Mouse (Mus musculus): Measurements from ENCODE around the gene Pafah1b2.

Pafah1b2 gene

GRCm38 (mm10) chr9:45976884-45977283 lies 35.6 kb downstream of the Pafah1b2 start:
- no peak for DNase-seq

- no peak for DNase-seq
Observed at GRCm38 (mm10) chr9:45963577-45963976, 48.9 kb downstream of the Pafah1b2 start.

DNA sequence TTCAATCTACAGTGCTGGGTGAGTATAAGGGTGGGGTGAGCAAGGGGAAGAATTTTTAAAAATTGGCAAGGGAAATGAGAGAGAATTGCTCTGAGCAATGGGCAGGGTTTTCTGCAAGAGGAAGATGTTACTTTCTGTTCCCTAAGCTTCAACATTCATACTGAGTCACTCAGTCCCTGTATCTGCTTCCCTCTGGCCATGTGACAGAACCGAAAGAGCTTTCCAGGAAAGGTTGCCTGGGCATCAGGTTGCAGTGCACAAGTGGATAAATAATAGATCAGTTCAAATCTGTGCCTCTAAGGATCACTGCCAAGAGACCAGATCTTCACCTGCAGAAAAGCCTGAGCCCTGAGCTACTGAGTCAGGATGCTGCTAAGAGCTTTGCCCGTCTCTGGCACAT lies 50.6 kb downstream of the Pafah1b2 start:
- DNase-seq: no peak

- DNase-seq: no peak
Observed at GRCm38 (mm10) chr9:45959661-45960060, 52.8 kb downstream of the Pafah1b2 start.

- no peak for DNase-seq
Observed at GRCm38 (mm10) chr9:45958851-45959250, 53.6 kb downstream of the Pafah1b2 start.

- no peak for DNase-seq
Observed at GRCm38 (mm10) chr9:45958023-45958670, 54.3 kb downstream of the Pafah1b2 start.

DNA sequence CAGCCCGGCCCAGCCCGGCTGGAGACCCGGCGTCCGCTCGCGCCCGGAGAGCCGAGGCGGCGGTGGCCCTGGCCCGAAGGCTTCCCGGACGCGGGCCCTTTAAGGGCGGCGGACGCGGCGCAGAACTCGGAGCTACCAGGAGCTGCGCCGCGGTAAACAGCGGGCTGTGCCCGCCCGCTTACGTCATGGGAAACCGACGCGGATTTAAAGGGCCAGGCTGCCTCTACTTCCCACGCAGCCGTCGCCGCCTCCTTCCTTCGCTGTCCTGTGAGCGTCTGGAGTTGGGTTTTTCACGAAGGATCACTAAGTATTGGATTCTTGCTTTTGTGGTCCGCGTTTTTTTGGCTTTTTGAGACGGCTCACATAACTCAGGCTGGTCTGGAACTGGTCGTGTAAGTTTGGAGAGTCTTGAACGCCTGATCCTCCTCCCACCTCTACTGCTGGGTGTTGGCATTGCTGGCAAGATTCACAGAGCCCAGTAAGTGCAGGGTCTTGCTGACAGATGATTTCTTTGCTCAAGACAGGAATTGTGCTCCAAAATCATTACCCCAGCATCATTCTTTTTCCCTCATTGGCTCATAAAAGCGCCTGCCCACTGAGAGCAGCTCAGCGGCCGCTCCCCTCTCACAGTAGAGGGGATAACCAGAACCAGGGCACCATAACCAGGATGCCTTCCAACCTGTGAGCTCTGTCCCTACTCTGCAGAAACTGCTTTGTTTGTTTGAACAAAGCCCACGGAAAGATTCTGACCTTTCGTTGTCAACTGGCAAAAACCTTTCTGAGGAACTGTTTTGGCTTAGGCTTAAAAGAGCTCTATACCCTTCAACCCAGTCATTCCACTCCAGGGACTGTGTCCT lies 57.2 kb downstream of the Pafah1b2 start, which contains the start of gene Sidt2:
Gene Sidt2, minus strand, starts transcription at position 152 of the 857 bp plus-strand sequence.
- peak; percentile 87 for DNase-seq

DNA sequence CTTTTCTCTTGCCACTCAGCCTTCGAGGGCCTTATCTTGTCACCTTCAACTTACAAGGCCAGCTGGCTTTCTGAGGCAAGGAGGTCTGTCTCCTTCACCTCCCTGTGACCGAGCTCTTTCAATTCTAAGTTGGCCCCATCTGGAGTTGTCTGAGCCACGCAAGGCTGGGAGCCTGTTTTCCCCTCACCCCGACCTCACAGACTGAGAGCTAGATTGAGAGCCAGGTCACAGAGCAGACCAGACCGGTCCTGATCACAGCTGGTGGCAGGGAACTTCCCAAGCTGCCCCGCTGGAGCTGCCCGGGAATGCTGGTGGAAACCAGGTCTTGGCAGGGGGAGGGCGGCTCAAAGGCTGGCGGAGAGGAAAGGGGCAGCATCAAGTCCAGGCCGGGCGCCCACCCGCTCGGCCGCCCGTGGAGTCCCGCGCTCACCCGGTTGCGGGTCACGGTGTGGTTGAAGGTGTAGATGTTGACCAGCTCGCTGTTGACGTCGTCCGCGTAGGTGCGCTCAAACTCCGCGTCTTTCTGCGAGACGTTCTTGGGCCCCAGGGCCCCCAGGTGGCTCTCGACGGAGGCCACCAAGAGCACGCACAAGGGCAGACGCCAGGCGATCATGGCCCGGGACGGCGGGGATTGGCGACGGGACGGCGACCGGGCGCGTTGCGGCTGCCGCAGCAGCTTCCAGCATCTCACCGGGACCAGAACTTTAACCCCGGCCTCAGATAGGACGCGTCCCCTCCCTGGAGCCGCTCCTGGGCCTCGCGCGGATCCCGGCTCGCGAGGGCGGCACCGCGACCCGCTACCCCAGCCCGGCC lies 58.0 kb downstream of the Pafah1b2 start:
- DNase-seq: peak; percentile 70

DNA sequence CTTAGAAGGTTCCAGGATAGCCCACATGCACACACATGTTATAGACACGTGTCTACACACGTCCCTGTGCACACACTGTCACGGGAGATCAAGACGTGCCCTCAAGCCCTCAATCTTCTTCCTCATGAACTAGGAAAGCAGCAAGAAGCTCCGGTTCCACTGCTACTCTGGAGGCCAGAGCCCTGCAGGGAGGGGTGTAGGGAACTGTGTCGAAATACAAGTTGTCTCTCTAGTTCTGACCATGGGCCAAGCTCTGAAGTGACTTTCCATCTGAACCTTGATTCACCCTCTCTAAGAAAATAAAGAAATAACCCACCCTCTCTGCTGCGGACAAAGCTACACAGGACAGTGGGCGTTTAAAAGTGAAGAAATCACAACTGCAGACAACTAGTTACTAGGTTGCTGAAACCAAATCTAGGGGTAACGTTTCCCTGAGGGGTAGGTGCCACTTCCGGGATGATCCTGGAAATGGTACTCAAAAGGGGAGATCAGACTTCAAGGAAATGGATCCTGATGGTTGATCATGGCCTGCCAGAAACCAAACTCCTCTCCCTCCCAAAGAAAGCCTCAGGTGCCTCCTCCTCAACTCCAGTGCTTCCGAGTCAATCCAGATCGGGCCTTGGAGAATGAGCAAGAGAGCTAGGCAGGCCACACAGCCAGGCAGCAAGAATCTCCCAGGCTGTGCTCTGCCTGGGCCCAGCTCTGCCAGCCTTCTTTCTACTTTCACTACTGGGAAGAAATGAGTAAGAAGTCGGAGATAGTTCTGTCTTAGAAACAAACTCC lies 58.8 kb downstream of the Pafah1b2 start:
- DNase-seq: no peak

- no peak for DNase-seq
Observed at GRCm38 (mm10) chr9:45952890-45953289, 59.6 kb downstream of the Pafah1b2 start.

DNA sequence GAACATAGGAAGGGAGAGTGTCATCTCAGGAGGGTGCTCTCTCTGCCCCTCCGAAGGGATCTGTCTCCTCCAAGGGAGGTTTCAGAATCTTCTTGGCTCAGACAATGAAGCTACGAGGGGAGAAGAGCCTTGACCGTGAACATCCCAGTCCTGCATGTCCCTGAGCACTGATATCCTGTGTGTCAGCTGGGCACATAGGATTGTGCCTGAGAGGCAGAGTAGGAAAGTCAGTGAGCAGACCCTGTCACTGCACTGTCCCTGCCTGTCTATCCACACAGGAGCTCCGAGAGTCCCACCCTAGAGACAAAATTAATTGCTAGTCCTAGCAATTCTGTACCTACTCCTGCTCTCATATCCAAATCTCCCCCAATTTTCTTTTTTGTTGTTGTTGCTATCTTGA lies 60.4 kb downstream of the Pafah1b2 start:
- no peak for DNase-seq

- no peak for DNase-seq
Observed at GRCm38 (mm10) chr9:45946872-45947183, 65.7 kb downstream of the Pafah1b2 start.

DNA sequence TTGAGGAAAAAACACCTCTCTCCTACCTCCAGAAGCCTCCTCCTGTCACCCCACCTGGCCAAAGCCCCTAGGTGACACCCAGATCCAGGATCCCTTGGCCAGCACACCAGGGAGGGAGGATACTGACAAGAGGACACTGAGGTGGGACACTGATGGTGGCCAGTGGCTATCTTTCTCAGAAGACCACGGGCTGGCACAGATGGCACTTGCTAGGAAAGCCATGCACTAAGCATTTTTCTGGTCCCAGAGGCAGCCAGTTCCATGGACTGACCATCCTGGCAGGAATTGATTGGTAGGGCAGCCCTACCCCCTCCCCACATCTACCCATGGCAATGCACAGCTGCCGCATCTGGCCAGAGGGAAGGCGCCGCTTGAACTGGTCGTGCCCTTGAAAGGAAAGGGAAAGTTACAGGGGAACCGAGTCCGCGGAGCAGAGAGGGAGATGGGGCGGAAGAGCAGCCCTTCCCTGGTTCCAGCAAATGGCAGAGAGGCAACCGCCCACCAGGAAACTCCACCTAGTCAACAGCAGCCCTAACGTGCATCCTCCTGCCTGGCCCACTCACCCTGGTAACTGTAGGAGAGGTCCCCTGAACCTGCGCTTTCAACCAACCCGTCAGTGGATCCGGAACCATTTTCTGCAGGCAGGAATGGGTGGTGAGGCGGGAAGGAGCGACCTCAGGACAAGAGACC lies 66.2 kb downstream of the Pafah1b2 start:
- DNase-seq: no peak

GRCm38 (mm10) chr9:45945721-45946120 lies 66.8 kb downstream of the Pafah1b2 start:
- no peak for DNase-seq

DNA sequence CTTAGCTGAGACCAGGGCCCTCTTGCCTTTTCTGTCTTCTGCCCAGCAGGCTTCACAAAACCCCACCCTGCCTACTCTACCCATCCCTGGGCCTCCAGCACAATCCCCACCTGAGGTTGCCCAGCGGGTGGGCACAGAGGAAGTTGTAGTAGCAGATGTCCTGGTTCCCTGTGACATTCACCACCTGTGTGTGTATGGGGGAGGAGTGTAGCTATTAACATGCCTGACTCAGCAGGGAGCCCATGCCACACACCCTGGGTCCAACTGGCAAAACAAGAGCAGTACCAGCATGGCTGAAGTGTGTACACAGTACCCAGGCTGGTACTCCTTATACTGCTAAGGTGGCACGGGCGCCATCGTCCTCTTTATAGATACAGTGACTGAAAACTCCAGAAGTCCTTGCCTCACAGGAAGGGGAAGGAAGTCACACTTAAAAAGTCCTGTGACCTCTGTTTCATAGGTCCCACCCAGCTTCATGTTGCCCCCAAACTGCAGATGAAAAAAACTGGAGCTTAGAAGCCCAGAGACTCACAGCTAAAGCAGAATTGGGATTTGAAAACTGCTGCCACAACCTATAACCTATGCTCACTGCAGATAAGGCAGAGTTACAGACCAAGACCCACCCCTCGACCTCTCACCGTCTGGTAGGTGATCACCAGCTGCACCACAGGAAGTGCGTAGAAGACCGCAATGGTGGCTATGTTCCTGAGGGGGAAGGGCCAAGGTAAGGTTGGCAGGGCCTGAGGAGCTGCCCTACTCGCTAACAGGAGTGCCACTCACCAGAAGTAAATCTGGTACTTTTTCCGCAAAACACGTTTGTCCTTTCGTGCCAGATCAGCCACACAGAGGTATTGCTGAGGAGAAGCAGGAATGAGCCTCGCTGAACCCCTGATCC lies 67.7 kb downstream of the Pafah1b2 start:
- no peak for DNase-seq

- DNase-seq: no peak
Observed at GRCm38 (mm10) chr9:45943628-45944505, 68.6 kb downstream of the Pafah1b2 start.

- DNase-seq: no peak
Observed at GRCm38 (mm10) chr9:45942916-45943315, 69.6 kb downstream of the Pafah1b2 start.

- no peak for DNase-seq
Observed at GRCm38 (mm10) chr9:45942464-45942863, 70.0 kb downstream of the Pafah1b2 start.

- no peak for DNase-seq
Observed at GRCm38 (mm10) chr9:45941329-45941888, 71.1 kb downstream of the Pafah1b2 start.

GRCm38 (mm10) chr9:45939794-45940193 lies 72.7 kb downstream of the Pafah1b2 start:
- no peak for DNase-seq
